Mouse (Mus musculus): Measurements from ENCODE around the gene Gm20721.
"Not testable (repeated sequence)": the region's sequence is repeated elsewhere in the genome, so short reads cannot be mapped to it uniquely, and the experiment has no call there.

Gm20721 gene

DNA sequence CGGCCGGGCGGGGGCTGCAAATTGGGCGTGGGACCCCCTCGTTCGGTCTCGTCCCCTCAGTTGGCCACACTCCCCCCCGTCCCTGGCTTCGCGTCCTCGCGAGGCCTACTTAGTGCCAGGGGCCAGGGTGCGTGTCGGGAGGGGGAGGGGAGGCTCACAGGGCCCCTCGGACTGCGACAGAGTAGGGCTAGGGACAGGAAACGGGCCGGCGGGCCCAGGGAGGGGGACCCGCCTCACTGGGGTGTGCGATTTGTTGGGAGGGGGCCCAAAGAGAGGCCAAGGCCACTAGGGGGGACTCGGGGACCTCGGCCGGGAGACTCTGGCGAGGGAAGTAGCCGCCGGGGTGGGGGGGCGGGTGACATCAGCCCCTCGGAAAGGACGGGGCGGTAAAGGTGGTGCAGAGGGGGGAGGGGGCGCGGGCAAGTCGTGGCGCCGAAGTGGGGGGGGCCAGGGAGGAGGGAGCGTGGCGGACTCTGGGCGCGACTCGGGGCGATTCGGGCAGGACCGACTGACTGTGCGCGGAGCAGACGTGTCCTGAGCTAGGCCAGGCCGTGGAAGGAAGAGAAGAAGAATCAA lies 15.8 kb downstream of the Gm20721 start:
- peak; percentile 58 to 81 for DNase-seq (ENCODE audit: low spot score in 2 of 2)

DNA sequence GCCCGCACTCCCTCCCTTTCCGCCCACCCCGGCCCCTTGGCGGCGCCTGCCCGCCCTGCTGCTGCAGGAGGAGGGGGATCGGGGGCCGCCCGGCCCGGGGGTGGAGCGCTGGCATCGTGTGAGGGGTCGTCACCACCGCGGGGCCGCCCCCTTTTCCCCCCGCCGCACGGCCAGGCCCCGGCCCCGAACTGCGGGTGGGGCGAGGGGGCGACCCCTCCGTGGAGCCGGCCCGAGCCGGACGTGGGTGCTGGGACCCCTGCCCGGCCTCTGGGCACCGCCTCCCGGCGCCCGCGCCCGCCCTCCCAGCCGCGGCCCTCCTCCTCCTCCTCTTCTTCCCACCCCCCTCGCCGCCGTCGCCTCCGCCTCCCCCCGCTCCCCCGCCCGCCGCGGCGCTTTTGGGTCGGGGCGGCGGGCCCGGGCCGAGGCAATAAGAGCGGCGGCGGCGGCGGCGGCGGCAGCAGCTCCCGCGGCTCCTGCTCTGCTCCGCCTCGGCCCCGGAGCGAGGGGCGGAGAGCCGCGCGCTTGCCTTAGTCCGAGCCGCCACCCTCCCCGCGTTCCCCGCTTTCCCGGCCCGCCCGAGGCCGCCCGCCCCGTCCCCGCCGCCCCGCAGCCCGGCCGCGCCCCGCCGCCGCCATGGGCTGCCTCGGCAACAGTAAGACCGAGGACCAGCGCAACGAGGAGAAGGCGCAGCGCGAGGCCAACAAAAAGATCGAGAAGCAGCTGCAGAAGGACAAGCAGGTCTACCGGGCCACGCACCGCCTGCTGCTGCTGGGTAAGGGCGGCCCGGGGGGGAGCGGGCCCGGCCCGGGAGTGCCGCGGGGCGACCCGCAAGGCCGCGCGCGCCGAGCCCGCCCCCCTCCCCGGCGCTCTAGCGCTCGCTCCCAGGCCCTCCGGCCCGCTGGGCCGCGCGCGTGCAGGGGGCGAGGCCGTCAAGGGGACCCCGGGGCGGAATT lies 16.6 kb downstream of the Gm20721 start:
- peak; percentile 76 to 83 for DNase-seq (ENCODE audit: low spot score in 2 of 2)

DNA sequence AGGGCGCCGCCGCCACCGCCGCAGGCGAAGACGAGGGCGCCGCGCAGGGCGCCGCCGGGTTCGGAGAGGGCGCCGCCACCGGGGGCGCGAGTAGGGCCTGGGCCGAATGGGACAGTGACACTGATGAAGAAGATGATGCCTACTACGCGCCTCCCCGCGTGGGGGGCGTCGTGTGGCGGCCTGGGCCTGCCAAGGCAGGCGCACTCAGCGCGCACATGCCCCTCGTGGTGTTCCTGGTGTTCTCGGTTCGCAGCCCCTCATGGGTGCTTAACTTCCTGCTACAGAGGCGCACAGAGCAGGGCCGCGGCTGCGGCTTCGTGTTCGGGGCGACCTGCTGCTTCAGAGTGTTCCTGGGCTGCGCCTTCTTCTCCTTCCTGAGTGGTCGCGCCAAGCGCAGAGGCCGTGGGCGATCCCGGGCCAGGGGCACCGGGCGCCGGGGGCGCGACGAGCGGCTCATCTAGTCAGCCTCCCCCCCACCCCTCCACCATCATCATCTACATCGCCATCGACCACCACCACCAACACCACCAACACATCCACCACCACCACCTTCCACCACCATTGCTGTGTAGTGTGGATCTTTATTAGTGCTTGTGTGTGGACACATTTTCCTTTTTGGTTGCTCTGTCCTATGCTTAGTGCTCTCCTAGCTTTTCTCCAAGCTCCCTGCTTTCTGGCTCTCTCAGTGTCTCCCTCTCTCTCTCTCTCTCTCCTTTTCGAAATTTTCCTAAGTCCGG lies 17.4 kb downstream of the Gm20721 start:
- peak; percentile 54 to 62 for DNase-seq (ENCODE audit: low spot score in 2 of 2)

DNA sequence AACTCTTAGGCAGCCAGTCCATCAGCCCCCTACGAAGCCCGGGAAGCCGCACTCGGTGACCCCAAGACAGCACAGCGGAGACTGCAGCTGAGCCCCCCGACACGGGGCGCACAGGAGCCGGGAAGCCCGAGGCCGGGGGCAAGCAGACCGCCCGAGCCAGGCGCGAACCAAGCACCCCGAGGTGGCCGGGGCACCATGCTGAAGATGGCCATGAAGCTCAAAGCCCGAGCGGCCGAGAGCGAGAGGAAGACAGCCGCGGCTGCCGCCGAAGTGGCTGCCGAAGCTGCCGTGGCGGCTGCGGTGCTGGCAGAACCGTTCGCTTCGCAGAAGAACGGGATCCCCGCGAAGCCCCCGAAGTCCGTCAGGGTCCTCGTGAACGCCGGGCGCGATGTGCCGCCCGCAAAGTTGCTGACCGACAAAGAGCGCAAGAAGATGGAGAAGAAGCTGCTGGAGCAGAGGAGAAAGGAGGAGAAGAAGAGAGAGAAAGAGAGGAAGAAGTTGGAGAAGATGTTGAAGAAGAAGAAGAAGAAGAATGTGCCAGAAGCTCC lies 18.1 kb downstream of the Gm20721 start:
- DNase-seq (ENCODE audit: low spot score in 2 of 2): peak; percentile 47 to 52

DNA sequence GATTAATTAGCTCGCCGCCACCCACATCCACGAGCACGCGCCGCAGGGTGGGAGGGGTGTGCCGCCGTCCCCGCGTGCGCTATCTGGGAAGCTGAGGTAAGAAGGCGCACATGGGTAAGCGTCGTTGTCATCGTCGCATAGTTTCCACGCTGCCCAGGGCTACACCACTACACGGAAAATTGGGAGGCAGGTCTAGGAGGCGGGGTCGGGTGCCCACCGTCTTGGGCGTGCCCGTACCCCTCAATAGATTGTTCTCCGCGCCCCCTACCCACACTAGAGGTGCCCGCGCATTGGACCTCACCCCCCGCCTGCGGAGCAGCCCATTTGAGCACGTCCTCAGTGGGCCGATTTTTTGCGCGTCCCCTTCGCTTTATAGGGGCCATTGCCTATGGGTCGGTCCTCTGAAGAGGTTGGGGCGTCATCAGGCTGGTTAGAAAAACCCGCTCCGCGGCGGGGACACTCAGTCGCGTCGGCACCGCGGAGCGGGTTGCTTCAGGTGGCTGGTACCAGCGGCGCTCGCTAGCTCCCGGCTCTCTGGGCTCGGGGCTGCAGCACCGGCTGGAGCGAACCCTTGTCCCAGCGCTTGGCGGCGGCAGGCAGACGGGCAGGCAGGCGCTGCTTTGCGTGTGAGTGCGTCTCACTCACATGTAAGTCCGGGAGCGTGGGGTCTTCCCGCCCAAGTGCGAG lies 19.1 kb downstream of the Gm20721 start:
- peak; percentile 68 to 78 for DNase-seq (ENCODE audit: low spot score in 2 of 2)

DNA sequence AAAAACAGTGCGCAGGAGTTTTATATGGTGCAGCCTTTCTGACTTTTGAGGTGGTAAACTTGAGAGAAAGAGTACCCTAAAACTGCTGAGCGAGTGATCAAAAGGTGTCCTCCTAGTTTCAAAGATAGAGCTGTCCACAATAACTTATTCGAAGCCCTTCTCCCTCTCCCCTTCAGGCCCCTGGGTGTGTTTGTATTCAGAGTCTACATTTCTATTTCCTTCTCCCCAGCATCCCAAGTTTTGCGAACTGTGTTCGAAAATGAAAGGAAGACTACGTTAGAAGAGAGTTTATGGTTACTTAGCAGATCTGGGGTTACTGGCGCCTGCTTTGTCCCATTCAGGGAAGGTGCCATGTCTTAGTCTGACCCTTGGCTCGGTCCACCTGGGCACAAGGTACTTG lies 20.0 kb downstream of the Gm20721 start:
- no peak for DNase-seq (ENCODE audit: low spot score in 2 of 2)

DNA sequence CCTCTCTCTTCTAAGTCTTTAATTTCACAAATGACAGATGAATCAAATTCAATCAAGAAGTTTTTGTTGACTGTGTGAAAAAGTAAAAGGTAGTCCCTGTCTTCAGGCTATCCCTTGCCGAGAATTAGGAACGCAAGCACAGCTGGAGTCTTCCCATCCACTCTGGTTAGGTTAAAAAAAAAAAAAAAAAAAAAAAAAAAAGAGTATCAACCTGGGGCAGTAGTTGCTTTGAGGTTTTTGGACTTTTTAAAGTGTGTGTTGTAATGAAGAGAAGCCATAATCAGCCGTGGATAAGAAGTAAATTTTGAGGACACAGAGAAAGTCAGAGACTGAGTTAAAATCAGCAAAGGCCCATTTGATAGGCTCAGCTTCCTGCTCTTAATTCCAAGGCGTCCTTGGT lies 20.5 kb downstream of the Gm20721 start:
- DNase-seq (ENCODE audit: low spot score in 2 of 2): no peak

DNA sequence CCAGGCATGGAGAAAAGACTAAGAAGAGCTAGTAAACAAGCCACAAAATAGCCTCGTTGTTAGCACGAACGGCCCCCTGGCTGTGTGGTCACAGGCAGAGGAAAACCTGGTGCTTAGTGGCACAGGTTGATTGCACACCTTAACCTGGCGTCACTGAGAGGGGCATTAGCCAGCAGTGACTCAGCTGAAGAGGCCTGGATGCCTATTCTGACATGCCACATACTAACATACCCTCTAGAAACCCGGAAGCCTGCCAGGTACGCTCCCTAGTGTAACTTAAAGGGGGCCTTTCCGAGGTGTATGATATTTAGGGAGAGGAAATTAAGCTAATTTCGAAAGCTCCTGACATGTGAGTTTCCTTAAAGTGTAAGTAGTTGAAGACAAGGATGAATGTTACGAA lies 29.9 kb downstream of the Gm20721 start:
- no peak for DNase-seq (ENCODE audit: low spot score in 2 of 2)

DNA sequence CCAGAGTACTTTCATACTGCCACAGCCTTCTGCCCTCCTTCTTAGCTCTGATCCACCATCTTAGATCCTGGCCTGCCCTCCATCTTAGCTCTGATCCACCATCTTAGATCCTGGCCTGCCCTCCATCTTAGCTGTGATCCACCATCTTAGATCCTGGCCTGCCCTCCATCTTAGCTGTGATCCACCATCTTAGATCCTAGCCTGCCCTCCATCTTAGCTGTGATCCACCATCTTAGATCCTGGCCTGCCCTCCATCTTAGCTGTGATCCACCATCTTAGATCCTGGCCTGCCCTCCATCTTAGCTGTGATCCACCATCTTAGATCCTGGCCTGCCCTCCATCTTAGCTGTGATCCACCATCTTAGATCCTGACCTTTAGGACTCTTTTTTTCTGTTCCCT lies 31.1 kb downstream of the Gm20721 start:
- not testable (repeated sequence) for DNase-seq (ENCODE audit: low spot score in 2 of 2)

DNA sequence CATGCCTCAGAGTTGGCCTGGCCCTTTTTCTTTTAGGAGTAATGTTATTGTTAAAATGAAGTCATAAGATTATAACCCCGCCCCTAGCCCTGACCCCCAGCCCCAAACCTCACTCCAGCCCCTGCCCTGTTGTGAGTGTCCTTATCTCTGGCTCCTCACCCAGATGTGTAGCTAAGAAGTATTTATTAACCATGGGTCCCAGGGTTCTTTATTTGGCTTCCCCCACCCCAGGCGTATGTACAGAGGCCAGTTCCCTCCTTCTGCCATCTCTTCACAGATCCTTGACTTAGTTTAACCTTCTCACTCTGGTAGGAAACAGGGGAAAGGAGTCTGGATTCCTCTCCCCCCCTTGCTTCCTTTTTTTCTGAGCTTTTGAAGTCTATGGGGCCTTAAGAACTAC lies 33.9 kb downstream of the Gm20721 start:
- DNase-seq (ENCODE audit: low spot score in 2 of 2): no peak

DNA sequence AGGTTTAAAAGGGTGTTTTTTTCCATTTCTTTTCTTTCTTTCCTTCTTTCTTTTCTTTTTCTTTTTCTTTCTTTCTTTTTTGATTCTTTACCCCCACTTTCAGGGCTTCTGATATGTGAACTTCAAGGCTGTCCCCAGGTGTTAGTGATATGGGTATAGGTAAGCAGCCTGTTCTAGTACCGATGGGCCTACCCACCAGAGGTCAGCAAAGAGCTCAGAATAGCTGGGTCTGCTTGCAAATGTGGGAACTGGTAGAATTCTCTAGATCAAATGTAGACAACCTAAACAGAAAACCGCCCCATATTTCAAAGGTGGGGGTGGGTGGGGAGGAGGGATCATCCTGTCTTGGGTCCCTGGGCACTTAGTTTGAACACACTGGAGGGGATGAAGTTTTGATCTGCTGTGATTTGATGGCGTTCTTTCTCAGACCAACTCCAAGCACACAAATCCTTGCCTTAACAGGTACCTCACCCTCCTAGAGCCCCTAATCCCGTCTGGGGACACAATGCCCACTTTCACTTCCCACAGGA lies 34.3 kb downstream of the Gm20721 start:
- DNase-seq (ENCODE audit: low spot score in 2 of 2): peak; percentile 57 to 85

DNA sequence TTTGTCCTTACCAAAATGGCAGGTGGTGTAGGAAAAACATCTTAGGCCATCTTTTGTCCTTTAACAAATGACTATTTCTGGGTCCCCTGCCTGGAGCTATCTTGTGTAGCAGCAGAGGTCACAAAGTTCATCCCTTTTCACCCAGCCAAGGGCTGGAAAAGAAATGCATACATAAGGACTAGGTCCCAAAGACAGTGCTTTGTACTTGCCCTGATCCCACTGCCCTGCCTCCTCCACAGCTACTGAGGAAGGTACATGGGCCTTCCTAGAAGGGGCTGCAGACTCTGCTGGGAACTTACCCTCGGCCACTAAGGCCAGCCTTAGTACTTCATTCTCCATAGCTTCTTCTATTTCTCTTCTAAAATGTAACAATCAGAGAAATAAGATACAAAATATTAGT lies 34.9 kb downstream of the Gm20721 start:
- no peak for DNase-seq (ENCODE audit: low spot score in 2 of 2)

DNA sequence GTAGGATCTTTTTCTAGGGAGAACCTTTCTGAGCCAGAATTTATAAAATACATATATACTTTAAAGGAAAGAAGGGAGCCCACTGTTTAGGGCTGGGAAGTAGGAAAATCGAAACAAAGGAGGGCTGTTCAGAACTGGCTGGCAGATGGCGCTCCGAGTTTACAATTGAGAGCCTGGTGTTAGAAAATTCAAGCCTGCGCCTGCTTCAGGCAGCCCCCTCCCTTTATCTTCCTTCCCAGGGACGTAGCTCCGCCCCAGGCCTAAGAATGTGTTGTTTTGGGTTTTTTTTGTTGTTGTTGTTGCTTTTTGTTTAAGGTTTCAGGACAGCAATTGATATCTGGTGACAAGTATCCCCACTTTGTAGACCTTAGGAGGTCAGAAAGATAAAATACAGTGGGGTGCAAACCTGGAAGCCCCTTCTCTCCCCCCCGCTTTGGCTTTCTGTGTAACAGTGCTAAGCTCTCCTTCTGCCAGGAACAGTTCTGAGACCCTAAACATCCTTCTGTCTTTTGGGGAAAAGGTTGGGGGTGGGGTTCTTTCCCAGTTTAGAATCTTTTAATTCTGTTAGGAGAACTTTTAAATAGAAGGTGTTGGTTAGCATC lies 35.5 kb downstream of the Gm20721 start:
- DNase-seq (ENCODE audit: low spot score in 2 of 2): peak in 1 of 2 experiments; percentile 57

DNA sequence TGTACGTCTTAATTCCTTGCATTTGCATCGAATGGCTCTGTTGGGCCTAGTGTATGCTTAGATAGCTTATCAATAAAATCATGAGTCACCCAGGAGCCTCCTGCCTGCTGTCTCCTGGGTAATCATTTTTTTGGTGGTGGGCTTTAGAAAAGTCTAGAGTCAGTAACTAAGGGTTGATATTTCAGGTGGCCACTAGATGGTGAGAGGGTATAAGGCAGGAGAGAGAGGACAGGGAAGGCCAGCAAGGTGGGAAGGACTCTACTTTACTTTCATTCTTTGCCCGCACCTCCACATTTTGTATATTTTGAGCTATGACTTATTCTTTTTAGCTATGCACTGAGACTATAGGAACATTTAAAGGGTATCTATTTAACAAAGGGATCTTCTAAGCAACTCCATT lies 38.6 kb downstream of the Gm20721 start:
- no peak for DNase-seq (ENCODE audit: low spot score in 2 of 2)

DNA sequence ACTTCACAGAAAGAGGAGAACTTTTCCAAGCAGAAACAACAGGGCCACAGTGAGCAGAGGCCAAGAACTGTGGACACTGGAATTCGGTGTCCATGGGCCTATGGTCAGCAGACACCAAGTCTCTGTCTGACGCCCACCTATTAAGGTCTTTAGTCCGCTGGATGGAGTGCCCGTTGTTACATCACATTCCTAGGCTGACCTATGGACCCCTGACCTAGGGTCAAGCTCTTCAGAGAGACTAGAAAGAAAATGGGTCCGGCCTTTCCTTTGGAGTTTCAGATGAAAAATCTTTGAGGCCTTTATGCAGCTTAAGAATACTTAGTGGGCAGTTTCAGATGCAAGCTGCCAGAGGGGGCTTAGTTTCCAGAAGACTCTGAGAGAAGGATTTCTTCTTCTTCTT lies 40.9 kb downstream of the Gm20721 start:
- no peak for DNase-seq (ENCODE audit: low spot score in 2 of 2)

DNA sequence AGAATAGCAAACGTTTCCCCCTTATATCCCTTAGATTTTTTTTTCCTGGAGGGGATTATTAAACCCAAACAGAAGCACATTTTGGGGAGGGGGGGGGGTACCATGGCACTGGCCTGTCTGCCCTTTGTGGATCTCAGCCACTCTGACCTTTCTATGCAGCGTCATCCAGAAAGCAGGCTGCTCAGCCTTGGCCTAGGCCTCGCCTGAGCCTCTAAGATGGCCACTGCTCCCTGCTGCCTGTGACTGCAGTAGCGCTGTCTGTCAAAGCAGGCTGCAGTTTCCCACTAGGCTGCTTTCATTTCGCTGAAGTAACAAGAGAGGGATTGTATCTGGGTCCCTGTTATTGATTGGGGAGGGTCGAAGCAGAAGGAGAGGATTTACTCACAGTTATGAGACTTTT lies 44.0 kb downstream of the Gm20721 start:
- no peak for DNase-seq (ENCODE audit: low spot score in 2 of 2)

DNA sequence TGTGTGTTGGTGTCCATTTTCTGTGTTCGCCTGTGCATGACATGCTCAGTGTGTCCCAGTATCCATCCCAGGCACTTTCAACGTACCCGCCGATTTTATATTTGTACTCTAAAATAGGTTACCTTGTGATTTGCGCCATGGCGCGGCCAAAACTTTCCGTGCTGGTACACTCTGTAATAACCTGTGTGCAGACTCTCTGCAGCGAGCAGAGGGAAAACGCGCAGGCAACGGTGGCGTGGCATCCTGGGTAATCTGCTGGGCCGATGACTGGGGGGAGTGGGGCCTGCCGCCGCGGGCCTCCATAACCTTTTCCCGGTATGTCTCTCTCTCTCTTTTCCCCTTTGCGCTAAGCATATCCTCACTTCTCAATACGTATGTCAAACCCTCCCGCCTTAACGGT lies 45.8 kb downstream of the Gm20721 start:
- no peak for DNase-seq (ENCODE audit: low spot score in 2 of 2)

DNA sequence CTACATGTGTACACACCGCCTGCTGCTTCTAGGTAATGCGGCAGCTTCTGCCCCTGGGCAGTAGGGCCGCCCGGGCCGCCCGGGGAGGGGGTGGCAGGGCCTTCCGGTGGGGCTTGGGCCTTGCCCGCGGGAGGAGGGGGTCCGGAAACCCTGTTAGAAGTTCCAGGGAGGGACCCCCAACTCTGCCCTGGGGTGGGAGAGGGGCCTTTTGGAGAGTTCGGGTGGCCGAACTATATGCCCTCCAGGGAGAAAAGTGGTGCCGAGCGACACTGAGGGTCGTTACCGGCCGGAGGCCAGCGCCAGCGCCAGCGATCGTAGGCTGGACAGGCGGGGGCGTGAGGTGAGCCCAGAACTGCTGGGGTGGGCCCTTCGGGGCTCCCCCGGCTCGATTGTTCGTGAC lies 46.3 kb downstream of the Gm20721 start:
- DNase-seq (ENCODE audit: low spot score in 2 of 2): no peak

DNA sequence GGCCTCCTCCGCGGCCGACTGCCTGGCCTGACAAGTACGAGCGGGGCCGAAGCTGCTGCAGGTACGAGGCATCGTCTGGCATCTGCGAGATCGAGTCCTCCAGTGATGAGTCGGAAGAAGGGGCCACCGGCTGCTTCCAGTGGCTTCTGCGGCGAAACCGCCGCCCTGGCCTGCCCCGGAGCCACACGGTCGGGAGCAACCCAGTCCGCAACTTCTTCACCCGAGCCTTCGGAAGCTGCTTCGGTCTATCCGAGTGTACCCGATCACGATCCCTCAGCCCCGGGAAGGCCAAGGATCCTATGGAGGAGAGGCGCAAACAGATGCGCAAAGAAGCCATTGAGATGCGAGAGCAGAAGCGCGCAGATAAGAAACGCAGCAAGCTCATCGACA lies 46.7 kb downstream of the Gm20721 start:
- DNase-seq (ENCODE audit: low spot score in 2 of 2): no peak

DNA sequence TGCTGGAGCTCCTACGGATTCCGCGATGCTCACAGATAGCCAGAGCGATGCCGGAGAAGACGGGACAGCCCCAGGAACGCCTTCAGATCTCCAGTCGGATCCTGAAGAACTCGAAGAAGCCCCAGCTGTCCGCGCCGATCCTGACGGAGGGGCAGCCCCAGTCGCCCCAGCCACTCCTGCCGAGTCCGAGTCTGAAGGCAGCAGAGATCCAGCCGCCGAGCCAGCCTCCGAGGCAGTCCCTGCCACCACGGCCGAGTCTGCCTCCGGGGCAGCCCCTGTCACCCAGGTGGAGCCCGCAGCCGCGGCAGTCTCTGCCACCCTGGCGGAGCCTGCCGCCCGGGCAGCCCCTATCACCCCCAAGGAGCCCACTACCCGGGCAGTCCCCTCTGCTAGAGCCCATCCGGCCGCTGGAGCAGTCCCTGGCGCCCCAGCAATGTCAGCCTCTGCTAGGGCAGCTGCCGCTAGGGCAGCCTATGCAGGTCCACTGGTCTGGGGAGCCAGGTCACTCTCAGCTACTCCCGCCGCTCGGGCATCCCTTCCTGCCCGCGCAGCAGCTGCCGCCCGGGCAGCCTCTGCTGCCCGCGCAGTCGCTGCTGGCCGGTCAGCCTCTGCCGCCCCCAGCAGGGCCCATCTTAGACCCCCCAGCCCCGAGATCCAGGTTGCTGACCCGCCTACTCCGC lies 47.3 kb downstream of the Gm20721 start:
- DNase-seq (ENCODE audit: low spot score in 2 of 2): peak in 1 of 2 experiments; percentile 18
